Mouse (Mus musculus): ENCODE measurements around the gene Ubr4. TPM values are rescaled to one million over a fixed set of nuclear protein-coding genes. Genes with fewer than 3 reads are reported as not detected.

Gene Ubr4
- 3.9 TPM for polyA plus RNA-seq (2014; fragmentation: Illumina TruSeq; extraction: RNeasy Lipid Tissue Mini Kit (QIAGEN cat#74804); ENCODE audit: low read depth, low replicate concordance)

DNA sequence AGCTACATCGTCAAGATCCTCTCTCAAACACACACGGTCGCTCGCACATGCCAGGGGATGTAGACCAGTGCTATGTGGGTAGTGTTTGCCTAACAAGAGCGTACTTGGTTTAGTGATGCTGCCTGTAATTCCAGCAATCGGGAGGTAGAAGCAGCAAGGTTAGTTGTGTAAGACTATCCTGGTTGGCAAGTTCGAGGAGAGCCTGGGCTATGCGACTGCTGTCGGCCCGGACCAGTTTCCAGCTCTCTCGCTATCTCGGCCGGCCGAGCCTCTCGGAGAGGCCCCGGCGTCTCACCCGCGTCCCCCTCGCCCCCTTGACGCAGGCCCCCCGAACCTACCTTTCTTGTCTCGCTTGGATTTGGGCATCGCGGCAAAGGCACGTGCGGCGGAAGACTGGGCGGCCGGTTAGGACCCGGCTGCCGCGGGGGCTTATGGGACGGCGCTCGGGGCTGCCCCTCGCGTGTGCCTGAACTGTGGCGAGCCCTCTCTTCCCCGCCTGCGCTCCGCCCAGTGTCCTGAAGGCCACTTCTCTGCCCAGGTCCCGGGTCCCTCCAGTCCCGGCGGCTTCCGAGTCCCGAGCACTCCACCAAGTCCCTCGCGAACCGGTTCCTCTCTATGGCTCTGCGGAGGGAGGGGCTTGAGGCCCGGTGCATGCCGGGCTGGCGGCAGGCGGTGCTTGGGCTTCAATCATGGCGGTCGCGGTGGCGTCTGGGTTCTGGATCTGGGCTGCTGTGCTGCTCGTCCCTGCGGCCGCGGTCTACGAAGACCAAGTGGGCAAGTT lies at the start of gene Ubr4, which contains the start of the genes Mrto4 and Emc1:
TSS of gene Ubr4 (plus strand) at position 679 of the 781 bp plus-strand sequence.
TSS of gene Mrto4 (minus strand) at position 646 of the 781 bp plus-strand sequence.
TSS of gene Emc1 (plus strand) at position 657 of the 781 bp plus-strand sequence.

DNA sequence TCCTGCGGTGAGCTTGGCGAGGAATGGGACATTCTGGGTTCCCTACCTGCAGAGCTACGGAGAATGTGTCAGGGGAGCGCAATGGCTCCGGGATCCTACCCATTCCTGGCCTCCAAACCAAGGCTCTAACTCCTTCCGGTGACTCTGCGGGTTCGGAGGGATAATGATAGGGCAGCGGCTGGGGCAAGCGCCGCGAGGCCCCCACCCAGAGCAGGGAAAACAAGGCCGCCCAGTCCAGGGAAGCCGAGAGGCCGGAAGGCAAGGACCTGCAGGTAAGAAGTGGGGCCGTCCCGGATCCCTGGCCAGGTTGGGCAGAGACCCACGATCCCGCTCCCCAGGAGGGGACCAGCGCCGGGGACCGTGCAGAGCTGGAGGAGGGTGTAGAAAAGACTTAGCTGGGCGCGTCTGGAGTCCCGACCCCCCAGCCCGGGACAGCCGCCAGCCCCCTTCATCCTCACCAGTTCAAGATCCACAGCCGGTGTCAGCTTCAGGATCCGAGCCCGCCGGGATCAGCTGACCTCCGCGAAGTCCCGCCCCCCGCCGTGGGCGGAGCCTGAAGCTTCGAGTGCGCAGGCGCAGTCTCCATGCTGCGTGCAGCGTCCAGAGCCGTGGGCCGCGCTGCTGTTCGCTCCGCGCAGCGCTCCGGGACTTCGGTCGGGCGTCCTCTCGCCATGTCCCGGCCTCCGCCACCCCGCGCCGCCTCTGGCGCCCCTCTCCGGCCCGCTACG lies 42.1 kb upstream of the Ubr4 start, which contains the start of the genes Pqlc2 and Akr7a5:
TSS of gene Pqlc2 (minus strand) at position 538 of the 728 bp plus-strand sequence.
TSS of gene Akr7a5 (plus strand) at position 574 of the 728 bp plus-strand sequence.

DNA sequence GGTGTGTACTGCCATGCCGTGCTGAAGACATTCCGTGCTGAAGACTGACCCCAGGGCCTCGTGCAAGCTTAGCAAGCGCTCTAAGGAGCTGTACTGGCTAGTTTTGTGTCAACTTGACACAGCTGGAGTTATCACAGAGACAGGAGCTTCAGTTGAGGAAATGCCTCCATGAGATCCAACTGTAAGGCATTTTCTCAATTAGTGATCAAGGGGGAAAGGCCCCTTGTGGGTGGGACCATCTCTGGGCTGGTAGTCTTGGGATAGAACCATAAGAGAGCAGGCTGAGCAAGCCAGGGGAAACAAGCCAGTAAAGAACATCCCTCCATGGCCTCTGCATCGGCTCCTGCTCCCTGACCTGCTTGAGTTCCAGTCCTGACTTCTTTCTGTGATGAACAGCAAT lies 177.8 kb downstream of the Ubr4 start, which contains the start of gene Iffo2:
TSS of gene Iffo2 (plus strand) at position 301 of the 400 bp plus-strand sequence.

Other genes with a start within 250 kb of the Ubr4 start
- 336 TPM for gene Minos1, start 221.5 kb upstream of the Ubr4 start, polyA plus RNA-seq (2014; fragmentation: Illumina TruSeq; extraction: RNeasy Lipid Tissue Mini Kit (QIAGEN cat#74804); ENCODE audit: low read depth, low replicate concordance)
- 30.0 TPM for gene Capzb, start 159.7 kb upstream of the Ubr4 start, polyA plus RNA-seq (2014; fragmentation: Illumina TruSeq; extraction: RNeasy Lipid Tissue Mini Kit (QIAGEN cat#74804); ENCODE audit: low read depth, low replicate concordance)
- gene Pqlc2, start 41.9 kb upstream of the Ubr4 start, polyA plus RNA-seq (2014; fragmentation: Illumina TruSeq; extraction: RNeasy Lipid Tissue Mini Kit (QIAGEN cat#74804); ENCODE audit: low read depth, low replicate concordance) = 1.6 TPM
- 1.7 TPM for gene Akr7a5, start 41.9 kb upstream of the Ubr4 start, polyA plus RNA-seq (2014; fragmentation: Illumina TruSeq; extraction: RNeasy Lipid Tissue Mini Kit (QIAGEN cat#74804); ENCODE audit: low read depth, low replicate concordance)
- 11.6 TPM for gene Mrto4, start within 50 bp of the Ubr4 start, polyA plus RNA-seq (2014; fragmentation: Illumina TruSeq; extraction: RNeasy Lipid Tissue Mini Kit (QIAGEN cat#74804); ENCODE audit: low read depth, low replicate concordance)
- gene Emc1, start within 50 bp of the Ubr4 start, polyA plus RNA-seq (2014; fragmentation: Illumina TruSeq; extraction: RNeasy Lipid Tissue Mini Kit (QIAGEN cat#74804); ENCODE audit: low read depth, low replicate concordance) = 4.4 TPM
- gene Iffo2, start 177.9 kb downstream of the Ubr4 start, polyA plus RNA-seq (2014; fragmentation: Illumina TruSeq; extraction: RNeasy Lipid Tissue Mini Kit (QIAGEN cat#74804); ENCODE audit: low read depth, low replicate concordance) = 1.7 TPM

Measured in kidney, adult 10 weeks (tissue).